Mouse (Mus musculus) limb, embryonic 14.5 days (tissue): ENCODE measurements around the gene H60b. TPM values are rescaled to one million over a fixed set of nuclear protein-coding genes. Genes with fewer than 3 reads are reported as not detected.
"Not testable (repeated sequence)": the region's sequence is repeated elsewhere in the genome, so short reads cannot be mapped to it uniquely, and the experiment has no call there.

Source experiments
- ATAC-seq: fragments of 200-750 bp; cut with Nextera tagmentation; 2 replicates; pipeline ENCODE4 v1.8.0; 2017; ENCODE audit warnings: low read depth, moderate number of reproducible peaks, moderate TSS enrichment; ENCODE audit not compliant: low FRiP score
- DNase-seq: peaks from one replicate; pipeline ENCODE4 v3.0.0-alpha.2; 2015; ENCODE audit warnings: low spot score
- H3K27ac ChIP-seq: fragments of 300-500 bp; sonication (generic); replicated peaks from 2 replicates; pipeline ENCODE4 v1.5.1; 2014; ENCODE audit warnings: low read depth, mild to moderate bottlenecking, low read length, moderate library complexity, mixed read lengths
- H3K27me3 ChIP-seq: fragments of 300-500 bp; sonication (generic); 2 replicates; pipeline ENCODE4 v1.6.1; 2014; ENCODE audit warnings: low read length, mixed read lengths; ENCODE audit not compliant: control insufficient read depth, insufficient read depth
- H3K36me3 ChIP-seq: fragments of 300-500 bp; sonication (generic); 2 replicates; pipeline ENCODE4 v1.6.1; 2014; ENCODE audit warnings: mild to moderate bottlenecking, low read length, moderate library complexity, mixed read lengths; ENCODE audit not compliant: control insufficient read depth, insufficient read depth
- H3K4me1 ChIP-seq: fragments of 300-500 bp; sonication (generic); 2 replicates; pipeline ENCODE4 v1.6.1; 2014; ENCODE audit warnings: antibody characterized with exemption, low read length, mixed read lengths; ENCODE audit not compliant: control insufficient read depth, insufficient read depth
- H3K4me2 ChIP-seq: fragments of 300-500 bp; sonication (generic); replicated peaks from 2 replicates; pipeline ENCODE4 v1.6.1; 2014; ENCODE audit warnings: low read depth, mild to moderate bottlenecking, low read length, moderate library complexity; ENCODE audit not compliant: severe bottlenecking
- H3K4me3 ChIP-seq: fragments of 300-500 bp; sonication (generic); replicated peaks from 2 replicates; pipeline ENCODE4 v1.5.1; 2014; ENCODE audit warnings: low read length
- H3K9ac ChIP-seq: fragments of 300-500 bp; sonication (generic); 2 replicates; pipeline ENCODE4 v1.6.1; 2014; ENCODE audit warnings: mild to moderate bottlenecking, low read depth, low read length, moderate library complexity; ENCODE audit not compliant: severe bottlenecking
- H3K9me3 ChIP-seq: fragments of 300-500 bp; sonication (generic); 2 replicates; pipeline ENCODE4 v1.6.1; 2016; ENCODE audit warnings: low read length; ENCODE audit not compliant: control insufficient read depth
- POLR2A ChIP-seq: fragments of 200-500 bp; IDR thresholded peaks from 2 replicates; pipeline ENCODE4 v1.8.0; 2012; ENCODE audit warnings: inconsistent platforms, mild to moderate bottlenecking, moderate library complexity, borderline replicate concordance; ENCODE audit not compliant: insufficient read depth, insufficient read length; ENCODE audit errors: extremely low read depth
- WGBS: fragments of 180-500 bp; shearing (Covaris S2); extraction: QIAGEN DNeasy Blood & Tissue Kit; methylation state at CpG from one replicate; pipeline ENCODE4 v1.1.7; 2014; 5-methylcytosine and 5-hydroxymethylcytosine counted together
- polyA plus RNA-seq, 2 experiments: library from polyadenylated mRNA; depleted of rRNA in 1 of 2; stranded (reverse) in 1 of 2; unstranded in 1 of 2; fragments of >200 nt; fragmentation: Nextera tagmentation in 1 of 2; extraction: Ambion mirVana in 1 of 2; gene quantifications; 2 replicates each; pipeline versions ENCODE4 v1.2.1 to v1.2.3; 2012 to 2014

The H60b gene
- polyA plus RNA-seq (2012; rRNA removed) (0.85 and 1.3 TPM in 2 replicates), polyA plus RNA-seq (2014; fragmentation: Nextera tagmentation; extraction: Ambion mirVana) (0.68 and 1.2 TPM in 2 replicates)

- Histone ChIP-seq H3K27me3 (peaks cover 58% of the 10 kb centered on the region), H3K4me3 (peak within 1 kb of the TSS; percentile 28), H3K4me2 (peak within 1 kb of the TSS; percentile 50)
- under 1% methylated on average over 37 of the region's 48 CpGs for WGBS
- H3K36me3 ChIP-seq, H3K9ac ChIP-seq, H3K9me3 ChIP-seq, H3K4me1 ChIP-seq, H3K27ac ChIP-seq, DNase-seq: not testable (repeated sequence)
- peak; percentile 47; the same call in 1 of the 2 replicates for ATAC-seq
These were observed at the start of gene H60b, which contains the start of gene Raet1e for GRCm38 (mm10) chr10:22158310-22158999. Gene H60b (plus strand): TSS chr10:22158586. Gene Raet1e (plus strand): TSS chr10:22158569.

GRCm38 (mm10) chr10:22140665-22141280 lies 17.6 kb upstream of the H60b start:
- Histone ChIP-seq H3K4me2 (peak overlapping the region; percentile 62), H3K27me3 (no peaks in the 10 kb centered on the region), H3K27ac (no peak overlapping the region), H3K36me3 (no peaks in the 10 kb centered on the region), H3K4me3 (peak overlapping the region; percentile 36), H3K4me1 (no peaks in the 10 kb centered on the region), H3K9ac (peak overlapping the region; percentile 56), H3K9me3 (no peaks in the 10 kb centered on the region)
- WGBS = 1% methylated on average over 19 of the region's 19 CpGs
- DNase-seq (peak; percentile 79), ATAC-seq (peak; percentile 76)
- no peak for TF ChIP-seq POLR2A

- WGBS = 86% methylated on average over 1 of the region's 1 CpGs
- H3K9me3 ChIP-seq, H3K36me3 ChIP-seq, H3K4me2 ChIP-seq, H3K9ac ChIP-seq, H3K27me3 ChIP-seq, H3K4me1 ChIP-seq, H3K4me3 ChIP-seq, ATAC-seq, H3K27ac ChIP-seq: not testable (repeated sequence)
- peak; percentile 69 for DNase-seq
These were observed 16.2 kb upstream of the H60b start for GRCm38 (mm10) chr10:22142194-22142593.

GRCm38 (mm10) chr10:22142926-22143325 lies 15.5 kb upstream of the H60b start:
- no peak for ATAC-seq
- TF ChIP-seq POLR2A = no peak
- no peak overlapping the region for H3K4me3 ChIP-seq
- no peak for DNase-seq
- H3K9ac ChIP-seq = no peak overlapping the region
- no peak overlapping the region for H3K4me2 ChIP-seq
- H3K36me3 ChIP-seq = no peaks in the 10 kb centered on the region
- no peaks in the 10 kb centered on the region for H3K4me1 ChIP-seq
- no peaks in the 10 kb centered on the region for H3K9me3 ChIP-seq
- WGBS = 74% methylated on average over 5 of the region's 5 CpGs
- H3K27ac ChIP-seq = no peak overlapping the region
- no peaks in the 10 kb centered on the region for H3K27me3 ChIP-seq

- Histone ChIP-seq H3K9me3 (no peaks in the 10 kb centered on the region), H3K4me3 (peak overlapping the region; percentile 69), H3K9ac (peak overlapping the region; percentile 76), H3K27ac (peak overlapping the region; percentile 73), H3K27me3 (peaks cover 18% of the 10 kb centered on the region), H3K4me1 (peaks cover 7% of the 10 kb centered on the region), H3K36me3 (no peaks in the 10 kb centered on the region), H3K4me2 (peak overlapping the region; percentile 97)
- 0 out of 2 replicates have a peak, but pooled peaks have one; percentile 15 for TF ChIP-seq POLR2A
- whole genome bisulfite sequencing = 3% methylated on average over 29 of the region's 50 CpGs
- DNase-seq (peak; percentile 66), ATAC-seq (peak; percentile 87)
These were observed 9.8 kb upstream of the H60b start for GRCm38 (mm10) chr10:22148441-22149072.
